Mouse (Mus musculus) liver, embryonic 14.5 days (tissue): Measurements from ENCODE around the gene Lrmda. TPM values are rescaled to one million over a fixed set of nuclear protein-coding genes. Genes with fewer than 3 reads are reported as not detected.

ENCODE experiments used
- ATAC-seq: fragments of 200-750 bp; cut with Nextera tagmentation; 2 replicates; pipeline ENCODE4 v1.8.0; 2017; ENCODE audit warnings: moderate number of reproducible peaks, mild to moderate bottlenecking, moderate library complexity; ENCODE audit not compliant: insufficient read depth
- DNase-seq, 3 experiments: peaks; one replicate each; pipeline ENCODE4 v3.0.0-alpha.2; 2012 to 2013; ENCODE audit warnings: low read depth in 3 of 3, low spot score in 3 of 3
- H3K27ac ChIP-seq: fragments of 300-500 bp; sonication (generic); 2 replicates; pipeline ENCODE4 v1.5.1; 2014; ENCODE audit warnings: moderate library complexity, mild to moderate bottlenecking, control low read depth, inconsistent platforms
- H3K27me3 ChIP-seq: fragments of 300-500 bp; sonication (generic); 2 replicates; pipeline ENCODE4 v1.6.1; 2014; ENCODE audit warnings: mild to moderate bottlenecking, low read length, moderate library complexity; ENCODE audit not compliant: control insufficient read depth, insufficient read depth
- H3K36me3 ChIP-seq: fragments of 300-500 bp; sonication (generic); replicated peaks from 2 replicates; pipeline ENCODE4 v1.6.1; 2014; ENCODE audit warnings: low read depth; ENCODE audit not compliant: control insufficient read depth, insufficient read depth
- H3K4me1 ChIP-seq, 2 experiments: fragments of 200-500 bp in 1 of 2; fragments of 300-500 bp in 1 of 2; sonication (generic) in 1 of 2; replicated peaks; 2 replicates each; pipeline ENCODE4 v1.6.1; 2012 to 2014; ENCODE audit warnings: antibody characterized with exemption in 1 of 2, inconsistent platforms in 1 of 2, low read length in 1 of 2; ENCODE audit not compliant: control insufficient read depth in 2 of 2, insufficient read depth in 2 of 2
- H3K4me2 ChIP-seq: fragments of 300-500 bp; sonication (generic); 2 replicates; pipeline ENCODE4 v1.6.1; 2014; ENCODE audit warnings: low read depth, mild to moderate bottlenecking, control low read depth, moderate library complexity
- H3K4me3 ChIP-seq, 2 experiments: fragments of 200-500 bp in 1 of 2; fragments of 300-500 bp in 1 of 2; sonication (generic) in 1 of 2; 2 replicates each; pipeline ENCODE4 v1.5.1; 2012 to 2014; ENCODE audit warnings: low read depth in 2 of 2, low read length in 2 of 2, mild to moderate bottlenecking in 2 of 2, control low read depth in 1 of 2, inconsistent platforms in 1 of 2, moderate library complexity in 1 of 2; ENCODE audit not compliant: insufficient read depth in 1 of 2
- H3K9ac ChIP-seq: fragments of 300-500 bp; sonication (generic); replicated peaks from 2 replicates; pipeline ENCODE4 v1.6.1; 2014; ENCODE audit warnings: mild to moderate bottlenecking, control low read depth, moderate library complexity
- H3K9me3 ChIP-seq: fragments of 300-500 bp; sonication (generic); 2 replicates; pipeline ENCODE4 v1.6.1; 2016; ENCODE audit warnings: low read length, mixed read lengths; ENCODE audit not compliant: control insufficient read depth
- CTCF ChIP-seq: IDR thresholded peaks from 2 replicates; pipeline ENCODE4 v1.5.1; 2016; ENCODE audit warnings: antibody characterized with exemption, low read depth, control low read depth
- EP300 ChIP-seq: IDR thresholded peaks from 2 replicates; pipeline ENCODE4 v1.6.1; 2016; ENCODE audit warnings: antibody characterized with exemption, low read depth
- WGBS: fragments of 180-500 bp; shearing (Covaris S2); extraction: QIAGEN DNeasy Blood & Tissue Kit; methylation state at CpG from one replicate; pipeline ENCODE4 v1.1.7; 2014; ENCODE audit not compliant: insufficient replicate concordance; 5-methylcytosine and 5-hydroxymethylcytosine counted together
- polyA plus RNA-seq, 2 experiments: library from polyadenylated mRNA; depleted of rRNA in 1 of 2; stranded (reverse) in 1 of 2; unstranded in 1 of 2; fragments of >200 nt; fragmentation: Nextera tagmentation in 1 of 2; extraction: Ambion mirVana in 1 of 2; gene quantifications; 2 replicates each; pipeline versions ENCODE4 v1.2.1 to v1.2.3; 2012 to 2014

Gene Lrmda
- polyA plus RNA-seq, 2 experiments, result 0.18 to 0.22 TPM

GRCm38 (mm10) chr14:22721845-22722244 lies 702.3 kb downstream of the Lrmda start:
- WGBS, result 52% methylated on average over 5 of the region's 5 CpGs
- no peaks in the 10 kb centered on the region for H3K9me3 ChIP-seq
- H3K27me3 ChIP-seq, result no peaks in the 10 kb centered on the region
- H3K9ac ChIP-seq, result no peak overlapping the region
- H3K4me2 ChIP-seq, result no peak overlapping the region
- H3K27ac ChIP-seq, result no peak overlapping the region
- no peaks in the 10 kb centered on the region for H3K4me1 ChIP-seq
- H3K4me3 ChIP-seq, result no peak overlapping the region
- no peak for ATAC-seq
- DNase-seq, result no peak
- no peaks in the 10 kb centered on the region for H3K36me3 ChIP-seq
- no peak for TF ChIP-seq EP300
- no peak for TF ChIP-seq CTCF

- H3K27me3 ChIP-seq, result no peaks in the 10 kb centered on the region
- H3K27ac ChIP-seq, result no peak overlapping the region
- no peaks in the 10 kb centered on the region for H3K4me1 ChIP-seq
- TF ChIP-seq EP300 (no peak), CTCF (no peak)
- H3K9me3 ChIP-seq, result no peaks in the 10 kb centered on the region
- H3K36me3 ChIP-seq, result no peaks in the 10 kb centered on the region
- ATAC-seq (no peak), DNase-seq (no peak)
- no peak overlapping the region for H3K4me2 ChIP-seq
- WGBS, result 48% methylated on average over 2 of the region's 2 CpGs
- no peak overlapping the region for H3K9ac ChIP-seq
- no peak overlapping the region for H3K4me3 ChIP-seq
These were observed 708.0 kb downstream of the Lrmda start for GRCm38 (mm10) chr14:22727548-22727947.

- H3K9me3 ChIP-seq, result no peaks in the 10 kb centered on the region
- H3K27me3 ChIP-seq, result no peaks in the 10 kb centered on the region
- DNase-seq (no peak), ATAC-seq (no peak)
- H3K4me3 ChIP-seq, result no peak overlapping the region
- no peaks in the 10 kb centered on the region for H3K4me1 ChIP-seq
- H3K27ac ChIP-seq, result no peak overlapping the region
- H3K9ac ChIP-seq, result no peak overlapping the region
- no peaks in the 10 kb centered on the region for H3K36me3 ChIP-seq
- H3K4me2 ChIP-seq, result no peak overlapping the region
- no peak for TF ChIP-seq CTCF
- no peak for TF ChIP-seq EP300
- WGBS, result 72% methylated on average over 8 of the region's 8 CpGs
These were observed 709.2 kb downstream of the Lrmda start for GRCm38 (mm10) chr14:22728611-22729223.

- Histone ChIP-seq H3K9ac (no peak overlapping the region), H3K27me3 (no peaks in the 10 kb centered on the region), H3K27ac (no peak overlapping the region), H3K4me3 (no peak overlapping the region), H3K36me3 (no peaks in the 10 kb centered on the region), H3K4me2 (no peak overlapping the region), H3K4me1 (no peaks in the 10 kb centered on the region), H3K9me3 (no peaks in the 10 kb centered on the region)
- DNase-seq (no peak), ATAC-seq (no peak)
- 68% methylated on average over 11 of the region's 11 CpGs for WGBS
- TF ChIP-seq CTCF, result no peak
- no peak for TF ChIP-seq EP300
These were observed 719.1 kb downstream of the Lrmda start for GRCm38 (mm10) chr14:22738603-22739002.

- TF ChIP-seq EP300 (no peak), CTCF (no peak)
- DNase-seq, result no peak
- Histone ChIP-seq H3K9me3 (no peaks in the 10 kb centered on the region), H3K4me1 (no peaks in the 10 kb centered on the region), H3K27me3 (no peaks in the 10 kb centered on the region), H3K36me3 (no peaks in the 10 kb centered on the region), H3K4me2 (no peak overlapping the region), H3K9ac (no peak overlapping the region), H3K4me3 (no peak overlapping the region), H3K27ac (no peak overlapping the region)
- ATAC-seq, result no peak
These were observed 723.0 kb downstream of the Lrmda start for GRCm38 (mm10) chr14:22742527-22742926.
